Mouse (Mus musculus): ENCODE results near the gene Rundc3a. TPM values are rescaled to one million over a fixed set of nuclear protein-coding genes. Genes with fewer than 3 reads are reported as not detected.
A peak's percentile ranks its signal among the peaks of the same experiment; 100 is the strongest.

Rundc3a gene
- polyA plus RNA-seq, 1 experiment from 2014 or later: 5.3 TPM

- H3K4me3 ChIP-seq (ENCODE audit: low read depth, low read length): no peak overlapping the region
- peaks cover 5% of the 10 kb centered on the region; the same call in 1 of the 2 replicates for H3K4me1 ChIP-seq (replicated peaks; ENCODE audit: control insufficient read depth, insufficient read depth, low read length)
- TF ChIP-seq CTCF (IDR thresholded peaks at IDR 0.05; ENCODE audit: low read depth): no peak
- H3K9ac ChIP-seq (ENCODE audit: low read depth, low read length): no peak overlapping the region
- H3K4me2 ChIP-seq (replicated peaks; ENCODE audit: low read depth): no peak overlapping the region
- H3K9me3 ChIP-seq (ENCODE audit: control insufficient read depth): no peaks in the 10 kb centered on the region
- WGBS: 84% methylated on average over 12 of the region's 12 CpGs
- no peaks in the 10 kb centered on the region for H3K36me3 ChIP-seq (ENCODE audit: control insufficient read depth, insufficient read depth)
- ATAC-seq: no peak
- no peak overlapping the region for H3K27ac ChIP-seq (ENCODE audit: low read depth, low read length)
- H3K27me3 ChIP-seq (replicated peaks; ENCODE audit: control insufficient read depth, insufficient read depth, low read length): no peaks in the 10 kb centered on the region
Observed at GRCm38 (mm10) chr11:102371926-102372685, 21.1 kb upstream of the Rundc3a start.

- H3K9me3 ChIP-seq (ENCODE audit: control insufficient read depth): no peaks in the 10 kb centered on the region
- ATAC-seq: no peak
- H3K4me1 ChIP-seq (replicated peaks; ENCODE audit: control insufficient read depth, insufficient read depth, low read length): peaks cover 5% of the 10 kb centered on the region; the same call in 1 of the 2 replicates
- no peak overlapping the region for H3K9ac ChIP-seq (ENCODE audit: low read depth, low read length)
- H3K4me2 ChIP-seq (replicated peaks; ENCODE audit: low read depth): no peak overlapping the region
- no peak overlapping the region for H3K27ac ChIP-seq (ENCODE audit: low read depth, low read length)
- no peaks in the 10 kb centered on the region for H3K27me3 ChIP-seq (replicated peaks; ENCODE audit: control insufficient read depth, insufficient read depth, low read length)
- H3K36me3 ChIP-seq (ENCODE audit: control insufficient read depth, insufficient read depth): no peaks in the 10 kb centered on the region
- no peak for TF ChIP-seq CTCF (IDR thresholded peaks at IDR 0.05; ENCODE audit: low read depth)
- 46% methylated on average over 14 of the region's 14 CpGs for WGBS
- H3K4me3 ChIP-seq (ENCODE audit: low read depth, low read length): no peak overlapping the region
Observed at GRCm38 (mm10) chr11:102372936-102373335, 20.3 kb upstream of the Rundc3a start.

- ATAC-seq: no peak
- Histone ChIP-seq H3K27ac (ENCODE audit: low read depth, low read length) (no peak overlapping the region), H3K36me3 (ENCODE audit: control insufficient read depth, insufficient read depth) (no peaks in the 10 kb centered on the region), H3K9me3 (ENCODE audit: control insufficient read depth) (no peaks in the 10 kb centered on the region), H3K27me3 (replicated peaks; ENCODE audit: control insufficient read depth, insufficient read depth, low read length) (no peaks in the 10 kb centered on the region), H3K4me1 (replicated peaks; ENCODE audit: control insufficient read depth, insufficient read depth, low read length) (peaks cover 5% of the 10 kb centered on the region; the same call in 1 of the 2 replicates), H3K4me2 (replicated peaks; ENCODE audit: low read depth) (no peak overlapping the region), H3K4me3 (ENCODE audit: low read depth, low read length) (no peak overlapping the region), H3K9ac (ENCODE audit: low read depth, low read length) (no peak overlapping the region)
- 30% methylated on average over 2 of the region's 2 CpGs for WGBS
- no peak for TF ChIP-seq CTCF (IDR thresholded peaks at IDR 0.05; ENCODE audit: low read depth)
Observed at GRCm38 (mm10) chr11:102373646-102374045, 19.6 kb upstream of the Rundc3a start.

DNA sequence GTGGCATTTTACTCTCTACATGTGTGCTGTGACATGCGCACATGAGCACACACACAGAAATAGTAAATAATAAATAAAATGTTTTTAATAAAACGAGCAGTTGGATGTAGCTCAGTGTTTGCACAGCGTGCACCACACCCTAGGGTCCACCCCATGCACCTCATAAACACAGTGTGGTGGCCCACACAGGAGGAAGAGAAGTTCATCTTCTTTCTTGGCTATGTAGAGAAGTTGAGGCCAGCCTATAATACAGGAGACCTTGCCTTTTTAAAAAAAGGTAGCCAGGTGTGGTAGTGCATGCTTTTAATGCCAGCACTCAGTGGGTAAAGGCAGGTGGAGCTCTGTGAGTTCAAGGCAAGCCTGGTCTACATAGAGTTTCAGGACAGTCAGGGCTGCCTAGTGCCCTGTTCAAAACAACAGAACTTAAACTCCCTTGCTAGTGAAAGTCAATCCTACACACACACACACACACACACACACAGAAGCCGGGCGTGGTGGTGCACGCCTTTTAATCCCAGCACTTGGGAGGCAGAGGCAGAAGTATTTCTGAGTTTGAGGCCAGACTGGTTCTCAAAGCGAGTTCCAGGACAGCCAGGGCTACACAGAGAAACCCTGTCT lies 19.0 kb upstream of the Rundc3a start:
- Histone ChIP-seq H3K27me3 (replicated peaks; ENCODE audit: control insufficient read depth, insufficient read depth, low read length) (no peaks in the 10 kb centered on the region), H3K27ac (ENCODE audit: low read depth, low read length) (no peak overlapping the region), H3K9ac (ENCODE audit: low read depth, low read length) (no peak overlapping the region), H3K4me1 (replicated peaks; ENCODE audit: control insufficient read depth, insufficient read depth, low read length) (peaks cover 5% of the 10 kb centered on the region; the same call in 1 of the 2 replicates), H3K4me2 (replicated peaks; ENCODE audit: low read depth) (no peak overlapping the region), H3K4me3 (ENCODE audit: low read depth, low read length) (no peak overlapping the region), H3K9me3 (ENCODE audit: control insufficient read depth) (0 out of 2 replicates have a peak, but pooled peaks cover 3% of the 10 kb centered on the region), H3K36me3 (ENCODE audit: control insufficient read depth, insufficient read depth) (no peaks in the 10 kb centered on the region)
- no peak for ATAC-seq
- 75% methylated on average over 7 of the region's 7 CpGs for WGBS
- no peak for TF ChIP-seq CTCF (IDR thresholded peaks at IDR 0.05; ENCODE audit: low read depth)

DNA sequence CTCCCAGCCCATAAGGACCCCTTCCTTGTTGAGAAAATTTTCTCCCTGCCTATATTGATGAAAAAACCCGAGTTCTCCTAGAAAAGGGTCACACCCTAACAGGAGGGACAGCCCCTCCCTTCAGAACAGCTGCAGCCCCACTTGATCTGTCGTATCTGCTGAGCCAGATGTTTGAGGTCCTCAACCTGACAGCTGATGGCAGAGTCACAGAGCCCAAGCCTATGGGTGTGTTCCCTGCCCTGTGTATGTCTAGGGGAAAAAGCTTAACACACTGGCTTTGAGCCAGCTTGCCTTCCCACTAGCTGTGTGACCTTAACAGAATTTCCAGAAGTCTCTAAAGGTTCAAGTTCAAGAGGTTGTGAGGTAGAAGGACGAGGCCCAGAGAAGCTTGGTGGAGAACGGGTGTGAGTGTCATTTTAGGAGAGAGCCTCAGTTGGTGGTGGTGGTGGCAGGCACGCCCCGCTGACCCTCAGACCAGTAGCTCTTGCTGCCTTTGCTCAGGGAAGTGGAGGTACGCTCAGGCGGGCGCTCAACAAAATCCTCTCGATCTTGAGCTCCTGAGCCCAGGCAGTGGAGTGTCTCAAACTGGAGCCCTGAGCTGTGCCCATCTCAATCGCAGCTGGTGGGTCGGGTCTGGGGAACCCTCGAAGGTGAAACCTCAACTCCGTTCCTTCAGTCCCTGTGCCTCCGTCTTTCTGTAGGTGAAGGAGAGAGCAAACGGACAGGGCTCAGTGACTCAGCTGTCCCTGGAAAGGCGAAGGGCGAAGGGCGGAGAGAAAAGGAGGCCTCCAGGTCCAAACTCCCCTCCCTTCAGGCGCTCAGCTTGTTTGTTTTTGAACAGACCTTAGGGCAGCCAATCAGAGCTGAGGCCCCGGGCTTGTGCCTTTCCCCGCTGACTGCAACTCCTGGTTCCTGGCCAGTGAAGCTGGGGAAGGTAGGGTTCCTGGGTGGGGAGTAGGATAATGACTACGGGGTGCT lies 17.7 kb upstream of the Rundc3a start:
- H3K27ac ChIP-seq (ENCODE audit: low read depth, low read length): peak overlapping the region; percentile 89
- no peaks in the 10 kb centered on the region for H3K36me3 ChIP-seq (ENCODE audit: control insufficient read depth, insufficient read depth)
- H3K27me3 ChIP-seq (replicated peaks; ENCODE audit: control insufficient read depth, insufficient read depth, low read length): no peaks in the 10 kb centered on the region
- ATAC-seq: peak; percentile 90
- H3K4me2 ChIP-seq (replicated peaks; ENCODE audit: low read depth): peak overlapping the region; percentile 60
- no peak for TF ChIP-seq CTCF (IDR thresholded peaks at IDR 0.05; ENCODE audit: low read depth)
- H3K9ac ChIP-seq (ENCODE audit: low read depth, low read length): peak overlapping the region; percentile 48
- WGBS: 5% methylated on average over 23 of the region's 23 CpGs
- peak overlapping the region; percentile 17 for H3K4me3 ChIP-seq (ENCODE audit: low read depth, low read length)
- H3K9me3 ChIP-seq (ENCODE audit: control insufficient read depth): 0 out of 2 replicates have a peak, but pooled peaks cover 3% of the 10 kb centered on the region
- peaks cover 5% of the 10 kb centered on the region; the same call in 1 of the 2 replicates for H3K4me1 ChIP-seq (replicated peaks; ENCODE audit: control insufficient read depth, insufficient read depth, low read length)

All from intestine, postnatal 0 days (tissue).